Mouse (Mus musculus) left cerebral cortex, adult 2 months (tissue): ENCODE results near the gene Gm2115. TPM values are rescaled to one million over a fixed set of nuclear protein-coding genes. Genes with fewer than 3 reads are reported as not detected.
A peak's percentile ranks its signal among the peaks of the same experiment; 100 is the strongest.

Experiments
- DNase-seq, 2 experiments: peaks; one replicate each; pipeline ENCODE4 v3.0.0; 2021 to 2022; ENCODE audit warnings: low spot score in 2 of 2, mixed read lengths in 1 of 2; ENCODE audit errors: extremely low spot score in 1 of 2
- H3K27ac ChIP-seq: fragments of 200-600 bp; 2 replicates; pipeline ENCODE4 v1.8.1; 2022
- H3K4me3 ChIP-seq: fragments of 200-600 bp; 2 replicates; pipeline ENCODE4 v1.8.1; 2022
- CTCF ChIP-seq: fragments of 200-600 bp; IDR thresholded peaks from 2 replicates; pipeline ENCODE4 v1.8.1; 2022; ENCODE audit warnings: antibody characterized with exemption, mild to moderate bottlenecking, moderate library complexity
- intact Hi-C: fragments of 180-260 bp; cut with DNase I; formaldehyde crosslinking; loops from one replicate; pipeline ENCODE4 v1.15.1; 2025
- total RNA-seq, 2 experiments: library from RNA; stranded (reverse); gene quantifications; 2 replicates each; pipeline ENCODE4 v1.2.3; 2021

Gm2115 gene
- total RNA-seq, 2 experiments from 2014 or later: 5.0 to 5.1 TPM

GRCm38 (mm10) chr7:84605704-84606292 lies 77.0 kb downstream of the Gm2115 start:
- intact Hi-C loops: loop anchor here (1.0 kb wide), 1 partner anchor 76 kb away; no protein-coding TSS in a partner anchor
- TF ChIP-seq CTCF: no peak
- Histone ChIP-seq H3K4me3 (peak overlapping the region; percentile 75), H3K27ac (peak overlapping the region; percentile 94)
- peak; percentile 75 to 82 for DNase-seq

- DNase-seq: peak in 1 of 2 experiments; percentile 28
- peak within 1 kb of the TSS; percentile 75 for H3K4me3 ChIP-seq
- intact Hi-C loops: no loop called here
- TF ChIP-seq CTCF: no peak; the same call in 1 of the 2 replicates
- H3K27ac ChIP-seq: peak within 1 kb of the TSS; percentile 94
Measured at GRCm38 (mm10) chr7:84606293-84606749, 77.6 kb downstream of the Gm2115 start, which contains the start of gene Fah. Fah (minus strand) TSS chr7:84606722.

- H3K27ac ChIP-seq: no peak overlapping the region
- no peak overlapping the region for H3K4me3 ChIP-seq
- intact Hi-C loops: no loop called here
- DNase-seq: no peak
- no peak for TF ChIP-seq CTCF
Measured at GRCm38 (mm10) chr7:84611609-84612008, 82.9 kb downstream of the Gm2115 start.

DNA sequence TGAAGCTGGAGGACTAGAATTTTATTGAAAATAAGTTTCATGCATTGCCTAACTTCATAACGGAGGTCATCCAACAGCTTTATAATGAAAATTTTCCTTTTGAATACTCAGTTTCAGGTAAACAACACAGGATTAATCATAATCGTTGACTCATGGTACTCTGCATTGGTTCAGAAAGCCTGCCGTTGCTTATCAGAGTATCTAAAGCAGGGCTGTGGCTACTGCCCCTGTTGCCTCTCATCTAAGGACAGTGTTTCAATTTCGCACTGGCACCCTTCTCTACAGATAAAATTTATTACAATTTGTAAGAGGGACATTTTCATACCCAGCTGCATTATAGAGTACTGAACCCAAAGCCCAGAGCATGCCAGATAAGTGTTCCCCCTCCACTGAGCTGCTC lies 83.7 kb downstream of the Gm2115 start:
- no peak for TF ChIP-seq CTCF
- H3K4me3 ChIP-seq: no peak overlapping the region
- no peak overlapping the region for H3K27ac ChIP-seq
- intact Hi-C loops: no loop called here
- no peak for DNase-seq

DNA sequence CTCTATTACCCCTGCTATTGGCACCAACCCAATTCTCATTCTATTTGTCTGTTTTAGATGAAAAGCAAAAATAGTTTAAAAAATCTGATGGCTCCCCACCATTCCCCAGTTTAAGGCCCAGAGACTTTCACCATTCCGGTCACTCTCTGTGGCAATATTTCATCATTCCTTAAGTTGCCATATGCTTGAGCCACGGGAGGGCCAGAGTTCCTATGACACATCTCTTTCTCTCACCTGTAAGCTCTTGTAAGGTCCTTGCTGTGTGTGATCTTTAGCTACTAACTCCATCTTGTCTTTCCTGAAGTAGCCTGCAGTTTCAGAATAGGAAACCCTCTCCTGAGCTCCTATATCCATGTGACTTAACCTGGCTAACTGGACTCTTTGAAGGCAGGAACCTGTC lies 90.2 kb downstream of the Gm2115 start:
- no peak for DNase-seq
- intact Hi-C loops: no loop called here
- Histone ChIP-seq H3K4me3 (no peak overlapping the region), H3K27ac (no peak overlapping the region)
- no peak for TF ChIP-seq CTCF

- Histone ChIP-seq H3K4me3 (no peak overlapping the region), H3K27ac (no peak overlapping the region)
- intact Hi-C loops: no loop called here
- no peak for DNase-seq
- TF ChIP-seq CTCF: no peak
Measured at GRCm38 (mm10) chr7:84620956-84621355, 92.2 kb downstream of the Gm2115 start.

DNA sequence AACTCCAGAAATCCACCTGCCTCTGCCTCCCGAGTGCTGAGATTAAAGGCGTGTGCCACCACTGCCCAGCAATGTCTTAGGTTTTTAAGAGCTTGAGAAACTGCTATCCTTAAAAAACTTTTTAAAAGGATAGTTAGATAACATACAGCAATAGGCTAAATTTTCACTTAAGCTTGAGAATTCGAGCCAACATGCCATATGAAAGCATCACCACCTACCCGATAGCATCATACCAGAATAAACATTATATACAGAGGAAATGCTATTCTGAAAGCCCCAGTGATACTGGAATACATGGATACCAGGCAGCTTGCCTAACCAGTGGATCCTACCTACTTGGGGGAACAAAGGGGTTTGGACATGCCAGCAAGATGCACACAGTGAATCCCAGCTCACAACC lies 95.0 kb downstream of the Gm2115 start:
- intact Hi-C loops: no loop called here
- no peak for DNase-seq
- Histone ChIP-seq H3K27ac (no peak overlapping the region), H3K4me3 (no peak overlapping the region)
- no peak for TF ChIP-seq CTCF

- Histone ChIP-seq H3K27ac (no peak overlapping the region), H3K4me3 (no peak overlapping the region)
- DNase-seq: no peak
- no peak for TF ChIP-seq CTCF
- intact Hi-C loops: no loop called here
Measured at GRCm38 (mm10) chr7:84631878-84632277, 103.1 kb downstream of the Gm2115 start.

Other genes with a start within 250 kb of the Gm2115 start
- 100 to 1,000 TPM; 253 to 266 TPM for gene Arnt2, start 118.8 kb upstream of the Gm2115 start, total RNA-seq
- 10 to 100 TPM; 17.3 to 20.8 TPM for gene Fah, start 77.8 kb downstream of the Gm2115 start, total RNA-seq
- gene Zfand6, start 161.0 kb downstream of the Gm2115 start, total RNA-seq: 10 to 100 TPM; 66.5 to 67.3 TPM